Mouse (Mus musculus) liver, adult 2 months (tissue): ENCODE measurements around the gene Wnt2. TPM values are rescaled to one million over a fixed set of nuclear protein-coding genes. Genes with fewer than 3 reads are reported as not detected.

ENCODE experiments used
- DNase-seq: peaks from one replicate; pipeline ENCODE4 v3.0.0-alpha.2; 2011; ENCODE audit warnings: low read depth, low spot score; ENCODE audit errors: extremely low read depth
- H3K27ac ChIP-seq: fragments of 200-500 bp; replicated peaks from 2 replicates; pipeline ENCODE4 v1.5.1; 2012; ENCODE audit warnings: low read depth, mild to moderate bottlenecking, control low read depth, inconsistent platforms, low read length; ENCODE audit not compliant: insufficient read depth
- H3K27me3 ChIP-seq: fragments of 200-500 bp; 2 replicates; pipeline ENCODE4 v1.6.1; 2012; ENCODE audit warnings: mild to moderate bottlenecking, moderate library complexity, low read length, inconsistent platforms; ENCODE audit not compliant: control insufficient read depth, insufficient read depth
- H3K36me3 ChIP-seq: fragments of 200-500 bp; 2 replicates; pipeline ENCODE4 v1.6.1; 2012; ENCODE audit warnings: low read length, inconsistent platforms; ENCODE audit not compliant: control insufficient read depth, insufficient read depth
- H3K4me1 ChIP-seq: fragments of 200-500 bp; 2 replicates; pipeline ENCODE4 v1.6.1; 2011; ENCODE audit warnings: low read length; ENCODE audit not compliant: control insufficient read depth, insufficient read depth
- H3K4me3 ChIP-seq: fragments of 200-500 bp; 2 replicates; pipeline ENCODE4 v1.5.1; 2011; ENCODE audit warnings: low read depth, mild to moderate bottlenecking, control low read depth, low read length, moderate library complexity; ENCODE audit not compliant: insufficient read depth
- H3K79me2 ChIP-seq: fragments of 200-500 bp; 2 replicates; pipeline ENCODE4 v1.6.1; 2012; ENCODE audit warnings: inconsistent platforms, mild to moderate bottlenecking, low read length, moderate library complexity; ENCODE audit not compliant: control insufficient read depth, insufficient read depth
- H3K9ac ChIP-seq: fragments of 200-500 bp; 2 replicates; pipeline ENCODE4 v1.6.1; 2012; ENCODE audit warnings: low read depth, mild to moderate bottlenecking, control low read depth, inconsistent platforms, low read length
- CTCF ChIP-seq: fragments of 200-500 bp; IDR thresholded peaks from 2 replicates; pipeline ENCODE4 v1.5.1; 2011; ENCODE audit warnings: low read depth, low read length, control low read depth
- POLR2A ChIP-seq: fragments of 200-500 bp; IDR thresholded peaks from 2 replicates; pipeline ENCODE4 v1.6.1; 2011; ENCODE audit warnings: low read length, control low read depth; ENCODE audit not compliant: insufficient read depth; ENCODE audit errors: extremely low read depth
- WGBS: fragments of 180-500 bp; shearing (Covaris S2); methylation state at CpG from one replicate; pipeline ENCODE4 v1.1.7; 2018; 5-methylcytosine and 5-hydroxymethylcytosine counted together
- polyA plus RNA-seq: library from polyadenylated mRNA; depleted of rRNA; stranded (reverse); fragments of >200 nt; gene quantifications from 2 replicates; pipeline ENCODE4 v1.2.3, GENCODE M21; 2012
- total RNA-seq: library from RNA; depleted of rRNA; stranded (reverse); fragments of >200 nt; gene quantifications from 2 replicates; pipeline ENCODE4 v1.2.3, GENCODE M21; 2014

Wnt2 gene
- total and polyA plus RNA-seq, 2 experiments, result 1.6 to 3.3 TPM

DNA sequence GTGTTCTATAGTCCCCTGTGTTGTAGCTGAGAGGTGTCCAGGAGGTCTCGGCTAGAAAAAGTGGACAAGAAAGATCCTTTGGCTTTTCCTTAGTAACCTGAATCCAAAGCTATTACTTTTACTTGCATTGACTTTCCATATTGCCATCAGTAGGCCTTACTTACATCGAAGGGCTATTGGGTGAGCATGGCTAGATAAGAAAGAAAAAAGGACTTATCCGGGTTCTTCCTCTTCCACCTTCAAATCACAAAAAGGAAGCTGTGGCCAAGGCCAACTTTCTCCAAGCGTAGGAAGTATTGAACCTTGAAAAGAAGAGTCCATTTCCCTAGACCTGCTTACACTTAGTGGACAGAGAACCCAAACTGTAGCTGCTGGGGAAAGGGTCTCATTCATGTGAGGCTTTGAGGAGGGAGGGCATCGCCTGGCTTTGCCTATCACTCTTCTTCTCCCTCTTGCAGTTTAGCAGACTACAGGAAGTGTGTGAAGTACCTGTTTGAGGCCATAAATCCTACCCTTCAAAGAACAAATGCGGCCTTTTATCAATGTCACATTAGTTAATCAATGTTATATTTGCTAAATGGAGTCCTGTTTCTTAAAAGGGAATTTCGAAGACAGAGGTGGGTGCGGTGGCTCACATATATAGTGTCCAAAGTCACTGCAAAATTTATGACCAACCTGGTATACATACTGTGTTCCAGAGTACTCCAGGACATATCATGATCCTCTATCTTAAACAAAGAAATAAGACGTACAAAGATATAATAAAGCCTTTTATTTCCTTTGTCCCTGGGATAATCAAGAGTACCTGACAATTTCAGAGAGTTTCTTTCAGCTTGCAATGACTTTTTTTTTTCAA is 40.0 kb downstream of the Wnt2 start:
- no peak for DNase-seq
- Histone ChIP-seq H3K27me3 (0 out of 2 replicates have a peak, but pooled peaks cover 2% of the 10 kb centered on the region), H3K4me3 (no peak overlapping the region), H3K4me1 (no peaks in the 10 kb centered on the region; the same call in 1 of the 2 replicates), H3K79me2 (no peaks in the 10 kb centered on the region), H3K27ac (no peak overlapping the region), H3K36me3 (no peaks in the 10 kb centered on the region), H3K9ac (no peak overlapping the region)
- WGBS, result 83% methylated on average over 9 of the region's 9 CpGs
- no peak for TF ChIP-seq POLR2A
- no peak for TF ChIP-seq CTCF

DNA sequence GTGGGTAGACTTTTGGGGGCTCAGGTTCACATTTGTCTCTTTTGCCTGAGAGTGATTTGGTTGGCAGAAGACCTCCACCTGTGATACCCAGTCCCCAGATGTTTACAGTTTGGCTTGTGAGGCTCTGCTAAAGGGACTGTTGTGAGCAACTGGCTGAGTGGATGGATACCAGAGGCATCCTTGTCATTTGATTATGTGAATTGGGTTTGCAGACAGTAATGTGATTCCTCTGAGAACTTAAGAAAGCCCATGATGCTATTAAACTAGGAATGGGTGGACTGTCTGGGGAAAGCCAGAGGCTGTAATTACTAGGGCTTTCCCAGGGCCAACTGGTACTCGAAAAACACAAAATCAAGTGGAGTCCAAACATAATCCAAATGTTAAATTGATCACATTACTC is 51.0 kb downstream of the Wnt2 start:
- Histone ChIP-seq H3K4me3 (no peak overlapping the region), H3K27me3 (0 out of 2 replicates have a peak, but pooled peaks cover 2% of the 10 kb centered on the region), H3K79me2 (no peaks in the 10 kb centered on the region), H3K4me1 (no peaks in the 10 kb centered on the region), H3K36me3 (no peaks in the 10 kb centered on the region), H3K9ac (no peak overlapping the region), H3K27ac (no peak overlapping the region)
- TF ChIP-seq POLR2A (no peak), CTCF (no peak)
- DNase-seq, result no peak
- 71% methylated on average over 1 of the region's 1 CpGs for WGBS

DNA sequence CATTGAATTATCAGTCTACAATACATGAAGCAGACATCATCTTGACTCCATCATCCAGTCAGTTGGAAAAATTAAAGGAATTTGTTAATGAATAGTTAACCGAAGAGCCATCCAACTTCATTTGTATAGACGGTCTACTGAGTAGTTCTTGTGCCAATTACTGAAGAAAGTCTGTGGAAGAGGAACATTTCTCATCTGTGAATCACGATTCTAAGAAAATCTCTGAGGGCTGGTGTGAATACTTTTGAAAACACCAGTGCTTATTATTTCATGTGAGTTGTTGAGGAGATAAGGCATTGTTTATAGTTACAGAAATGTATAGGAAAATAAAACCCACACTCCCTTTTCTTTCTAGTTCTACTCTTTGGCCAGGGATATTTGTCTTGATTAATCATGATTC is 51.5 kb downstream of the Wnt2 start:
- 76% methylated on average over 3 of the region's 3 CpGs for WGBS
- H3K9ac ChIP-seq, result no peak overlapping the region
- DNase-seq, result no peak
- no peaks in the 10 kb centered on the region for H3K79me2 ChIP-seq
- no peaks in the 10 kb centered on the region for H3K4me1 ChIP-seq
- no peak overlapping the region for H3K4me3 ChIP-seq
- H3K27me3 ChIP-seq, result 0 out of 2 replicates have a peak, but pooled peaks cover 2% of the 10 kb centered on the region
- H3K36me3 ChIP-seq, result no peaks in the 10 kb centered on the region
- TF ChIP-seq POLR2A (no peak), CTCF (no peak)
- H3K27ac ChIP-seq, result no peak overlapping the region

DNA sequence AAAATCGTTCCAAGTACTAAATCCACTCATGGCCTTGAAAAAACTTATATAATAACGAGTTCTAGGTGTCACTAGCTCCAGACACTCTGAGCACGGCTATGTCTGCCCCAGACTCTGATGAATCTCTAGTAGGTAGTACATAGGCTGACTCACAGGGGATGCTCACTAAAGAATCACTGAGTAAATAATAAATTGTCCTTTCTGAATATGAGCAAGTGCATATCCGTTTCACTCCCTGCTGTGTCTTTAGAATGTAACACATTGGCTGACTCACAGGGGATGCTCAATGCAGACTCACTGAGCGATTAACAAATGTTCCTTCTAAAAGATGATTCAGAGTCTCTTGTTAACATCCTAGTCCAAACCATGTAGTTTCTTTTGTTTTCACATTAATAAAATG is 52.1 kb downstream of the Wnt2 start:
- no peak overlapping the region for H3K4me3 ChIP-seq
- H3K79me2 ChIP-seq, result no peaks in the 10 kb centered on the region
- H3K27ac ChIP-seq, result no peak overlapping the region
- H3K4me1 ChIP-seq, result no peaks in the 10 kb centered on the region
- 74% methylated on average over 5 of the region's 5 CpGs for WGBS
- no peaks in the 10 kb centered on the region for H3K36me3 ChIP-seq
- no peak overlapping the region for H3K9ac ChIP-seq
- TF ChIP-seq CTCF (no peak), POLR2A (no peak)
- H3K27me3 ChIP-seq, result 0 out of 2 replicates have a peak, but pooled peaks cover 2% of the 10 kb centered on the region
- no peak for DNase-seq

DNA sequence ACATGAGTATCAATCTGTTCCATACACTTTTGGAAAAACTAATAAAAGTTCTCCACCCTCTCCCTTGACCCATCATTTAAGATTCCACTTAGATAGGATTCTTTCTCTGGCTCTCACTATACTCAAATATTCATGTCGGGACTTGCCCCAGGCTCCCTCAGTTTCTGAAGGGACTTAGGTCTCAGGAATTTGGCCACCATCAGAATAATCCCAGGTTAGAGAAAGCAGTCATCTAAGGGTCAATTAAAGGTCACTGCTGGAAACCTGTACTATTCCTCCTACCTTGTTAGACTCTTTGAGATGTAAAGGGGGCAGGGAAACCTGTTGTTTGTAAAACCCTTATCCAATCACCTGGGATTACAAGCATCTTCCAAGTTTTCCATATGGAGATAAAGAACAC is 53.2 kb downstream of the Wnt2 start:
- Histone ChIP-seq H3K36me3 (no peaks in the 10 kb centered on the region), H3K4me3 (no peak overlapping the region), H3K4me1 (no peaks in the 10 kb centered on the region), H3K27ac (no peak overlapping the region), H3K27me3 (0 out of 2 replicates have a peak, but pooled peaks cover 2% of the 10 kb centered on the region), H3K9ac (no peak overlapping the region), H3K79me2 (no peaks in the 10 kb centered on the region)
- no peak for TF ChIP-seq POLR2A
- TF ChIP-seq CTCF, result no peak
- 55% methylated on average over 1 of the region's 1 CpGs for WGBS
- DNase-seq, result no peak

DNA sequence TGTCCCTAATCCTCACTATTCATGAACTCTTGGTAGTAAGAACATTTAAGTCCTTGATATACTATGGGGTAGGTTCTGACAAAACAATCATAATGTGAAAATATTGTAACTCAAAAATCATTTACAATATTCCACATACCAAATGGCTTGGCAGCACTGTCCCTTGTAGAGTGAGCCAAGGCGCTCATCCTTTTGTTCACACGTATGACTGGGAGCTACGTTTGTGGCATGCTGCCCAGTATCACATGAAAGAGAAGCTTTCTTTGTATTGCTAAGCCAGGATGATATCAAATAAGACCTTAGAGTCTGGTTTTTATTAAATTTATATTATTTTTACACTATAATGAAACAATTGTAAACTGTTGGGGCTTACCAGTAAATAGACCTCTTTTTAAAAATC is 56.0 kb downstream of the Wnt2 start:
- 87% methylated on average over 3 of the region's 3 CpGs for WGBS
- Histone ChIP-seq H3K36me3 (no peaks in the 10 kb centered on the region), H3K27ac (no peak overlapping the region), H3K4me3 (no peak overlapping the region), H3K79me2 (no peaks in the 10 kb centered on the region), H3K27me3 (no peaks in the 10 kb centered on the region), H3K4me1 (no peaks in the 10 kb centered on the region), H3K9ac (no peak overlapping the region)
- DNase-seq, result no peak
- TF ChIP-seq POLR2A, result no peak
- no peak for TF ChIP-seq CTCF
